9 mouse cellular contexts compared by ENCODE assay signal in the genomic region with DNA sequence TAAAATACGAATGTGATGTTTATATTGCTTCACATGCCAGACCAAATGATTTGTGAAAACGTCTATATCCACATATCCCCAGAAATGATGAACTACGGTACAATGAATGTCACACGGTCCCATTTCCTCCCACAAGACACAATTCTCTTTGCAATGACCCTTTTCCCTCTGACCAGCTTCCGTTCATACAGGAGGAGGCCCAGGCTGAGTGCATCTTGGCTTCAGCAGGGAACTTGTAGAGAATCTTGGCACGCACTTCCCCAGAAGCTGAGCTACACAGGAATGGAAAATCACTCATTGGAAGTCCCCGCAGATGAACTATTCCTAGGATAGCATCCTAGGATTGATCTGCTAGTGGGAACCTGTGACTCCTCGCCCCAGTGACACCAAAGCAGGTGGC.
DNase-seq lines count a peak whose midpoint lies in the region; ATAC-seq and TF ChIP-seq lines count a peak whose summit lies in the region.
"Had no signal": no experiment of that assay in that cellular context is flagged by ENCODE, and none has a peak within 500 bp of the region (broad histone marks: within the 10 kb centered on the region; RNA-seq: fewer than 3 reads in every experiment).

No protein-coding gene starts in this region.

- H3K4me3 ChIP-seq in lung, embryonic 16.5 days (ENCODE audit: low read length) = no peak overlapping the region
- H3K4me3 ChIP-seq in lung, adult 2 months (replicated peaks; ENCODE audit: extremely low read depth, low read depth, low read length) = no peak overlapping the region
- H3K4me3 ChIP-seq: intestine, embryonic 15.5 days had no signal

- H3K36me3 ChIP-seq in lung, embryonic 16.5 days (ENCODE audit: control insufficient read depth, insufficient read depth, low read length) = no peaks in the 10 kb centered on the region
- H3K36me3 ChIP-seq: intestine, embryonic 15.5 days had no signal

- no peak overlapping the region for H3K4me2 ChIP-seq in lung, embryonic 16.5 days (ENCODE audit: low read depth, low read length)
- H3K4me2 ChIP-seq: intestine, embryonic 15.5 days had no signal

- 47% methylated on average over 8 of the region's 8 CpGs for WGBS in lung, embryonic 16.5 days
- 41% methylated on average over 8 of the region's 8 CpGs for WGBS in lung, adult 2 months

- TF ChIP-seq POLR2A in lung, adult 2 months (IDR thresholded peaks at IDR 0.05; ENCODE audit: borderline replicate concordance, extremely low read depth, low read depth, low read length) = no peak

- no peak overlapping the region for H3K9ac ChIP-seq in lung, embryonic 16.5 days (ENCODE audit: low read length)
- H3K9ac ChIP-seq: intestine, embryonic 15.5 days had no signal

- H3K4me1 ChIP-seq in lung, embryonic 16.5 days (replicated peaks; ENCODE audit: control insufficient read depth, insufficient read depth, low read length) = peaks cover 6% of the 10 kb centered on the region; the same call in 1 of the 2 replicates
- no peaks in the 10 kb centered on the region; the same call in 1 of the 2 replicates for H3K4me1 ChIP-seq in lung, adult 2 months (ENCODE audit: control insufficient read depth, insufficient read depth, low read length)

- no peaks in the 10 kb centered on the region for H3K27me3 ChIP-seq in lung, embryonic 16.5 days (ENCODE audit: control insufficient read depth, insufficient read depth, low read depth, low read length)
- H3K27me3 ChIP-seq: intestine, embryonic 15.5 days had no signal

- intact Hi-C loops in heart, postnatal 14 days (cut with DNase I) = no loop called here

- TF ChIP-seq CTCF in lung, adult 2 months (IDR thresholded peaks at IDR 0.05; ENCODE audit: insufficient read depth, low read length) = no peak

- H3K9me3 ChIP-seq in lung, embryonic 16.5 days (ENCODE audit: control insufficient read depth, low read length) = no peaks in the 10 kb centered on the region
- H3K9me3 ChIP-seq: intestine, embryonic 15.5 days had no signal

- ATAC-seq in lung, embryonic 16.5 days (ENCODE audit: low read depth) = peak; percentile 71
- ATAC-seq: intestine, embryonic 15.5 days had no signal

- H3K27ac ChIP-seq in lung, embryonic 16.5 days (ENCODE audit: low read length) = no peak overlapping the region
- H3K27ac ChIP-seq: intestine, embryonic 15.5 days had no signal

- DNase-seq in adrenal gland, adult 2 months = peak; percentile 46
- no peak for DNase-seq in adrenal gland, adult 18-20 months (ENCODE audit: low spot score in 2 of 2)
- DNase-seq in lung, adult 2 months = no peak
- DNase-seq in heart, postnatal 14 days = peak; percentile 42 to 54
- peak; percentile 57 for DNase-seq in skeletal muscle tissue, adult 2 months (ENCODE audit: low read depth, low spot score)
- DNase-seq in ovary, postnatal 36 days (ENCODE audit: low spot score) = no peak
- no peak for DNase-seq in urinary bladder, adult 2 months (ENCODE audit: low spot score)

Comparison
In these comparisons a context has a peak if more than half of its experiments do, and no peak if none do; other contexts are left out.
1. DNase-seq: peak in adrenal gland, adult 2 months (single experiment), heart, postnatal 14 days (2 of 2) and skeletal muscle tissue, adult 2 months (single experiment); none in adrenal gland, adult 18-20 months (0 of 2), lung, adult 2 months (single experiment), ovary, postnatal 36 days (single experiment) and urinary bladder, adult 2 months (single experiment).